Mouse (Mus musculus) megakaryocyte, adult 5-6 weeks (primary cell): Measurements from ENCODE around the gene Zfr. TPM values are rescaled to one million over a fixed set of nuclear protein-coding genes. Genes with fewer than 3 reads are reported as not detected.
"Not testable (repeated sequence)": the region's sequence is repeated elsewhere in the genome, so short reads cannot be mapped to it uniquely, and the experiment has no call there.

Experiments used
- ATAC-seq: 2 replicates; pipeline ENCODE4 v1.8.0; 2016; ENCODE audit warnings: mild to moderate bottlenecking, inconsistent platforms; ENCODE audit not compliant: poor library complexity, severe bottlenecking
- total RNA-seq, 2 experiments: library from RNA; stranded (forward) in 1 of 2; stranded (reverse) in 1 of 2; fragments of 153-499, 151-499 nt in 1 of 2; fragments of 221-1000, 200-1000 nt in 1 of 2; gene quantifications; 2 replicates each; pipeline versions ENCODE4 v1.2.3 to v1.2.4; 2015 to 2017

The Zfr gene
- total RNA-seq, 2 experiments from 2014 or later = 49.6 to 111 TPM

DNA sequence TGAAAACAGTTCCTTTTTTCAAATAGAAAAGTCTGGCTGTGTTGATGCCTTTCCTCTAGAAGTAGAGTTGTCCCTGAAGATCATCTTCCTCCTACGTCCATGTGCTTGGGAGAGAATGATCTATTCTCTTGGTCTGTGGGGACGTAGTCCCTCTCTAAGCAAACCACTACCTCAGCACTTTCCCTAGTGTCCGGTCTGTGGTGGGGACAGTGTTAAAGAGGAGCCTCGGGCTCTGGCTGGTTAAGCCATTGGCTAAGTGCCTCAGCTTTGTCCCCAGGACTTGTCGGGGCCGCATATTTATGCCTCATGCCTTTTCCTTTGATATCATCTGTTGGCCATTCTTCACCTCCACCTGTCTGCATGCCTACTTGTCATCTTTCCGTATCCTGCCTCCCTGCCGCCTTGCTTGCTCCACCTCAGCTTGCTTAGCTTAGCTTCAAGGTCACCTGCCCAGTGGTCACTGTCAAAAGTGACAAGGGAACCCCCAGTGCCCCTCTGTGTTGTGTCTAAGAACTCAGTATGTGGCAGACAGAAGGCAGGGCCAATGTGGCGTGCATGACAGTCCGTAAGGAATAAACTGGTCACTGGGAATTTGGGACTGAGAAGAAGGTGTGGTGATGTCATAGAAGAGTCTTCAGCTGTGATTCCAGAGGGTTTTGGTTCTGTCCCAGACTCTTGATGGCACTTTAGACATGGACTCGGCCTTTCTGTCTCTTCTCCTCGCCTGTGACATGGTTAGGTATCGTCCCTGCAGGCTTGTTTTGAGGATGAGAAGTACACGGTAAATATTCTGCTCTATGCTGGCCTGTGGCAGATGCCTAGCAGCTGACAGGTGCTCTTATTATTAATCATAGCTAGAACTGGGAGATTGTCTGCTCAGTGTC lies 97.1 kb downstream of the Zfr start:
- ATAC-seq = no peak

DNA sequence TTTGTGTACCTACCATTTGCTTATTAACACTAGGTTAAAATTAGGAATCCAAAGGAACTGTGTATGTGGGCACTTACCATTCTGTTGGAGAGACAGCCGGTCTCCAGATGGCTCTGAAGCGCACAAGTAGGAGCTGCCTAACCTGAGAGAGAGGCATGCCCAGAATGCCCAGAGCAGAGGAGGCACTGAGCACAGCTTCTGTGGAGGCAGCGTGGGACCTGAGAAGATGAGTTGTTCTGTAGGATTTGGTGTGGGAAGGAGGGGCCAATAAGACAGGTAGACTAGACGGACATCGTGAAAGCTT lies 97.7 kb downstream of the Zfr start:
- no peak for ATAC-seq

DNA sequence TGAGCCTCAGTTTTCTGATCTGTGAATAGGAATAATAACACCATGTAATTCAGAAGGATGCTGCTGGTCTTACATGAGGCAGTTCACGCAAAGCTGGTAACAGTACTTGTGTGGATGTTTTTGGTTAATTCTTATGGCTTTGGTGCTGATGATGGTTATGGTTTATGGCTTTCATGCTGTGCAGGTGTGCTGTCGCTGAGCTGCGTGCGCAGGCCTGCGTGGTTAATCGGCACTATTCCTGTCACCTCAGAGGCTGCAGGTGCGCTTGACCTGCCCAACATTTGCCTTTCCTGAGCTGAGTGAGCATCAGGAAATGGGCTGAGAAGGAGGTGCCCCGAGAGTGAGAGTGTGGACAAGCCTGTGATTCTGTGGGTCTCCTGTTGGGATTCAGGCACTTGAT lies 98.5 kb downstream of the Zfr start:
- ATAC-seq = no peak

DNA sequence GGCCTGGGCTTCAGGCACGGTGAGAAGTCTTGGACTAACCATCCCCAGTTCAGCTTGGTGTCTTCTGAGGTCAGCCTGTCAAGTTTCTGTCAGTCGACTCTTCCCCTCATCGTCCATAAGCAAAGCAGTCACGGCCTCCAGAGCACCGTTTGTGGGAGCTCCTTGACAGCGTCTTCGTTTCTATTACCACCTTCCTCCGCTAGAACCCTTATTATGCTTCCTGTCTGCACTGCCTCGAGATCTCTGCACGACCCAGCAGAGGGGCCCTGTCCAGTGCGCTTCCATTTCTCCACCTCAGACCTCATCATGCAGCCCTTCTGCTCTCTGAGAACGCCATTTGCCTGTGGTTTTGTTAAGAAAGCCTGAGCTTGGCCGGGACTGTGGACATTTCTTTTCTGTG lies 99.2 kb downstream of the Zfr start:
- peak; percentile 62 for ATAC-seq

DNA sequence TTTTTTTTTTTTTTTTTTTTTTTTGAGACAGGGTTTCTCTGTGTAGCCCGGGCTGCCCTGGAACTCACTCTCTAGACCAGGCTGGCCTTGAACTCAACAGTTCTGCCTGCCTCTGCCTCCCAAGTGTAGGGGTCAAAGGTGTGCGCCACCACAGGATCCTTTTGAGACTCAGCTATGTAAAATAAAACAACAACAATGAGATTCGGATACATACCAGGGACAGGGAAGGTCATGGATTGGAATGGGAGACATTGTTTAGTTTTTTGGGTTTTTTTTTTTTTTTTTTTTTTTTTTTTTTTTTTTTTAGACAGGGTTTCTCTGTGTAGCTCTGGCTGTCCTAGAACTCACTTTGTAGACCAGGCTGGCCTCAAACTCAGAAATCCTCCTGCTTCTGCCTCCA lies 99.7 kb downstream of the Zfr start:
- not testable (repeated sequence) for ATAC-seq

DNA sequence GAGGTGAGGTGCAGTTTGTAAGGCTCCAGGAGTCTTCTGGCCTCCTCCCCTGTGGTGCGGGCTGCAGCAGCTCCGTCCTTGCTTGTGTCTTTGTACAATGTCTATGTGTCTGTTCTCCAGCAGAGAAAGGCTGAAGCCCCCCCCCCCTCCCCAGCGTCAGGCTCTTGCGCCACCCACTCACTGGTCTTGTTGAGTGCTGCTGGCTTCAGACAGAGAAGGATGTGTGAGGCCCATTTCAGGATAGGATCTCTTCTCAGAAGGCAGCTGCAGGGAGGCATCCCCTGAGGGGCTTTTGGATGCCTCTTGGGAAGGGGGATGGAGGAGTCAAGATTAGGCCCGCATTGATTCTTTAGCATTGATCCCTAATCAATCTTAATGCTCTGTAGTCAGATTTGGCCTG lies 100.2 kb downstream of the Zfr start:
- ATAC-seq = no peak

DNA sequence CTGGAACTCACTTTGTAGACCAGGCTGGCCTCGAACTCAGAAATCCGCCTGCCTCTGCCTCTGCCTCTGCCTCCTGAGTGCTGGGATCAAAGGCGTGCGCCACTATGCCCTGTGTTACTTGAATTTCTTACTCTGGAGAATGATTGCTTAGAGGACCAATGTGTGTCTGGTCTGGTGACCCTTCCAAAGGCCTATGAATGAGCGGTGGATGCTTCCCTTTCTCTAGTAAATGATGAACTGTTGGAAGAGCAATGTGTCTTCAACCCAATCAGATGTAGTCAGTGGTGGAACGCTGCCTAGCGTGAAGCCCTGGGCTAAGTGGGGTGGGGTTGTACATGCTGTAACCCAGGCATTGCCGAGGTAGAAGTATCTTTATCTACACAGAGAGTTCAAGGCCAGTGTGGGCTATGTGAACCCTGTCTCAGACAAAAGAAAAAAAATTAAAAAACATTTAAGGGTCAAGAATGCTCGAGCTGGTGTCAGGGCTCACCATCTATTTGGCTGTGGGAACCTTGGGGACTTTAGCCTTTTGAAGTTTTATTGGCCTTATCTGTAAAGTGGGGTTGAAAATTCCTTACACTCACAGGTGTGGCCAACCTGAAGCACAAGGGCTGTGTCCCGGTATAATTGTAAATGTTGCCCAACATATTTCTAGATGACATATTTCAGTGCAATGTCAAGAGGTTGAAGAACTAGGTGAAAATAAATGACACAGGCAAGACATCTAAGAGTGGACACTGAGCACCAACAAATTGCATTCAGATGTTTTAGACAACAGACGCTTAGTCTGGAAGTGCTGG lies 101.2 kb downstream of the Zfr start:
- no peak for ATAC-seq

DNA sequence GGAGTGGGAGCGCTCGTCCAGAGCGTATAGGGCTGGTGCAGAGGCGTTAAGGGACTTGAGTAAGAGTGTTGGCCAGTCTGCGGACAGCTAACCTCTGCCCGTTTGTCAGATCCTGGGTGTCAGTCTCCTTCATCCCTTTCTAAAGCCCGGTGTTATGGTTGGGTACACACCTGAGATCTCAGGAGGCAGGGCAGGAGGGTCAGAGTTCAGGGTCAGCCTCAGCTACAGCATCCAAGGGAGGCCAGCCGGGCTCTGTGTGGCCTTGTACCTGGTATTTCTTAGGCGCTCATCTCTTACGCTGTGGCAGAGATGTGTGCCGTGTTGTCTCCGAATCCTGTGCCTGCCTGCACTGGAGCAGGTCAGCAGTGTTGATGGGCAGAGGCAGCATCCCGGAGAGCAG lies 103.5 kb downstream of the Zfr start:
- no peak for ATAC-seq

DNA sequence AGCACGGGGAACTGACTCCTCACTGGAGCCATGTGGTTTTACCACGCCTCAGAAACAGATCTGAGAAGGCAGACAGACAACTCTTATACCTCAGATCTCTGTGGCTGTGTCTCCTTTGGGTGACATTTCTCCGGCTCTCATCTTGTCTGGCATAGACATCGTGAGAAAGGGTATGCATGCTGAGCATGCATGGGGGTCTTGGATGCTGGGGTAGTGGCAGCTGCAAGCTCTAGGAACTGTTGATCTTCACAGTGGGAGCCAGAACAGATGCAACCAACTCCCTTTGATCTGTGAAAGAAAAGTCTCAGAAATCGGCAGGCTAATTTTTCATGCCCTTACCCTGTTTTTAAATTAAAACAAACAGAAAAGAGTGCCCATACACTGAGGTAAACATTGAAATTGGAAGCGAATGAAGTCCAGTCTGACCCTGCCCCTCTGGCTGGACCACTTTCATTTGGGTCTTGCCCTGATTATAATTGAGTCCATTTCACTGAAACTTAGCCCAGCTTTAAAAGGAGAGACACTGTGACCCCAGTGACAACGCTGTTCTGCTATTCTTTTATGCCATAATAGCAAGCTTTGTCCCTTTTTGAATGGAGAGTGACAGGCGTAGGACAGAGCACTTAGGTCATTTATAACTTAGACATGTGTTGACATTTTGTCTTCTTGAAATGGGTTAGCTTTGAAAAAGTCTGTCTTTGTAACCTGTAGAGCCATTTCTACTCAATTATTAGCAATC lies 105.1 kb downstream of the Zfr start:
- ATAC-seq = no peak

DNA sequence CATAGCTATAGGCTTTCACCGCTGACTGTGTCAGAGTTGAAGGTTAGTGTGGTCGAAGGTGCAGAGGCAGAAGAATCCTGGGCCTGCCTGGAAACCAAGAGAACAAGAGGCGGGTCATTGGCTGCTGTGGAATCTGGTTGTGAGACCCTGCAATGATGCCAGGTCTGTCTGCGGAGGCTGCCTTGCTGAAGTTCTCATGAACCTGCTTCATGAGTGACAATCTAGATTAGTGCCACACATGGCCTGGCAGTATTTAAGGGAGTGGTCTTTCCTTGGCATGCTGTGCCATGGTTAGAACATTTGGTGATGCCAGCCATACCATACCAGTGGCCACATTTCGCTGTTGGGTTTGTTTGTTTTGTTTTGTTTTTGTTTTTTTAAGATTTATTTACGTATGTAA lies 105.8 kb downstream of the Zfr start:
- no peak for ATAC-seq

DNA sequence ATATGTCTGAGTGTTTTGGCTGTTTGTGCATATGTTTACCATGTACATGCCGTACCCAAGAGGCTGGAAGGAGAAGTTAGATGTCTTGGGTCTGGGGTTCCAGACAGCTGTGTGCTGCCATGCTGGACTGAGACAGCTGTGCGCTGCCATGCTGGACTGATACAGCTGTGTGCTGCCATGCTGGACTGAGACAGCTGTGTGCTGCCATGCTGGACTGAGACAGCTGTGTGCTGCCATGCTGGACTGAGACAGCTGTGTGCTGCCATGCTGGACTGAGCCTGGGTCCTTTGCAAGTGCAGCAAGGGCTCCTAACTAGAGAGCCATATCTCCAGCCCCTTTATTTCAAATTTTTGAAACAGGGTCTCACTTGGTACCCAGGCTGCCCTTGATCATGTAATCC lies 106.6 kb downstream of the Zfr start:
- ATAC-seq = no peak

DNA sequence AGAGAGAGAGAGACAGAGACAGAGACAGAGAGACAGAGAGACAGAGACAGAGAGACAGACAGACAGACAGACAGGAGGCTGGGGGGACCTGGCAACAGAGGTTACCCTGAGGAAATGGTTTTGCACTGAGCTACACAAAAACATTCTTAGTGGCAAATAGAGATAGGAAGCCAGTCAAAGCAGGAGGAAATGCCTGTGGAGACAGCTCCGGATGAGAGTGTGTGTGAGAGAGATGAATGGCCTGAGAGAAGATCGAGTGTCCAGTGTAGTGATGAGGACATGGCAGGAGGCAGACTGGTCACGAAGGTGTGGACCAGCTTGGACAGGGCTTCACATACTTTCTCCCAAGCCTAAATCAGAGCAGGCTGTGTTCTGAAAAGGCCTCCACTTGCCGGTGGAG lies 107.4 kb downstream of the Zfr start:
- ATAC-seq = no peak

DNA sequence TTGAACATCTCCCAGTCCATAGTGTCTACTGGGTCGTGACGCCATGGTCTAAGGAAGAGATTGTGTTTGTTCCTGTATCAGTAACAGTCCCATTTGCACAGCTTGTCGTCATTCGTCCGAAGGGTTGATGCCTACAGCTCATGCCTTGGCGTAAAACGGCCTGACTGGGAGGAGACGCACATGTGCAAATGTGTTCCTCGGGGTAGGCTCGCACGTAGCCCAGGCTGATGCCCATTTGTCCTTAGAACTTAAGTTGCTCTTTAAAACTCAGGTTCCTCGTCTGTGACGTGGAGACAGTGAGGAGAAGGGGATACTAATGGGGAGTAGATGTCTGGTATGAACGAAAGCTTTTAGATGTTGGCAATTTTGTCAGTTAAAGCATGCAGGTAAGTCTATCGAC lies 109.3 kb downstream of the Zfr start:
- ATAC-seq = no peak

DNA sequence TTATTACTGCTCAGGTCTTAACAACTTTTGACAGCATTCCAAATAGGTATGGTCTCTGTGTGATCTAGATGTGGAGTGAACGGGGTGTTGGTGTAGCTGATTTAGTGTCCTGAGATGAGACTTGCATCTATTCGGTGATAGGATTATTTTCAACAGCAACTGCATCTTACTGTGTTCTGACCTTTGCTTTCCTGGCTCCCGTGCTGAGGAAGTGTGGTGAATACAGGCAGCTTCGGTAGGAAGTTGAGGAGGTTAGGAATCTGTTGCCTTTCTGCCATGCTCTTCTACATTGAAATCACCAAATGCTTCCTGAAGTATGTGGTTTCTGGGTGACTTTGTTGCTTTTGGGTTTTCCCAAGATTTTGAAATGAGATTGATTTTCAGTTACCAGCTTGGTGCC lies 109.7 kb downstream of the Zfr start:
- no peak for ATAC-seq

DNA sequence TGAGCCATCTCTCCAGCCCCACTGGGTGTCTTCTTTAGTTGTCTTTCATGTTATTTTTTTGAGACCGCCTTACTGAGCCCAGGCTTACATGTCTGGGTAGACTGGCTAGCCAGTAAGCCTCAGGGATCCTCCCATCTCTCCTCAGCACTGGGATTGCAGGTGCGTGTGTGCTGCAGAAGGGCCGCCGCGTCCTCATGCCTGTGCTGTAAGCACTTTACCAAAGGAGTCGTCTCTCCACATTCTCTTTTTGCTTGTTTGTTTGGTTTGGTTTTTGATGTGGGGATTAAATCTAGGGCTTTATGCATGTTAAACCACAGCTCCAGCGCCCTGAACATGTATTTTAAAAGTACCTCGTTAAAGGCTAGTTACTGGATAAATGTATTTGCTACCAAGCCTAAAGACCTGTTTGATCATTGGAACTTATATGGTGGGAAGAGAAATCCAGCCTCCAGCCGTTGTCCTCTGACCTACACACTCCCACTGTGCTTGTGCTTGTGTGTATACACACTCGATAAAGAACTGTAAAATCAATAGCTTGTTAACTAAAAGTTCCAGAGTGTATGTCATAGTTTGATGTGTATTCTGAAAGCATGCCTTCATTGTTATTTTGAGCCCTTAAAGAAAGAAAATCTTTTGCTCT lies 112.1 kb downstream of the Zfr start:
- no peak for ATAC-seq

DNA sequence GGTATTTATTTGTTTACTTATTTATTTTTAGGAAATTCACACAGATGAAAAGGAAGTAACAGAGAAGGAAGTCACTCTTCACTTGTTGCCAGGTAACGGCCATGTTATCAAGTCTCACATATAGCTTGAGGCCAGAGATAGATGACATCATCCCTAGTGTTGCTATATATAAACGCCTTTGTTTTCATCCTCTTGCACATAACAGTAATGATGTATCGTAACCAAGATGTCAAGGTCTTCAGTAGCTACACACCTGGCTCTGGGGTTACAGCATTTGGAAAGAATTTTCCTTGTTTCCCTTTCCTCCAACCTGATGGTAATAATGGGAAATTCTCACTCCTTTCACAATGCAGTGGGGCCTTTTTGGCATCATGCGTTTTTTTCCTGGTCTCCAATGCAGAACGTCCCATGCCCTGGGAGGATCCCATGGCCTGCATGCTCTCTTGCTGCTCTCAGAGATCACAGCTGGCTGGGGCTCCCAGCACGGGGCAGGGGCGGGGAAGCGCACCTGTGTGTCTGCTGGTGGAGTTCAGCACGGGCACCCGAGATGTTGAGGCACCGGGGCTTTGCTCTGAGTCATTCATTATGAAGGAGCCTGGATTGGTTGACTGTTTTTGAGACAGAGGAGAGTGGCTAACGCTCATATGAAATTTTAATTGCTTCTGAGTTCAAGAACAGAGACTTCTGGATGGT lies 112.8 kb downstream of the Zfr start:
- peak; percentile 85 for ATAC-seq

DNA sequence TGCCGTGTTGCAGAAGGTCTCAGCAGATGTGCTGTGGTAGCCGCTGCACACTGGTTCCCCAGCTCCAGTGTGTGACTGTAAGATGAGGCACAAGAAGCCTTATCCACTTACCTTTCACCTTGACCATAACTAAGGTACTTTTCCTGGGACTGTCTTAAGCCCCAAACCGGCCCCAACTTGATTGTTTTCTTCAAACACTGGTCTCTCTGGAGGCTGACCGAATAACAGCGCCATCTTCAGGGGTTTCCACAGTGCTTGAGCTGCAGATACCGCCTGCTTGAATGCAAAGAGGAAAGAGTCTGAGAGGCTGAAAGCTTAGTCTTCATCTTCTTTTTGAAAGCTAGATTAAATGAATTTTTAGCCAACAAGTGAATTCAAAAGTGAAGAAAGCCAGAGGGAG lies 113.8 kb downstream of the Zfr start:
- ATAC-seq = no peak

DNA sequence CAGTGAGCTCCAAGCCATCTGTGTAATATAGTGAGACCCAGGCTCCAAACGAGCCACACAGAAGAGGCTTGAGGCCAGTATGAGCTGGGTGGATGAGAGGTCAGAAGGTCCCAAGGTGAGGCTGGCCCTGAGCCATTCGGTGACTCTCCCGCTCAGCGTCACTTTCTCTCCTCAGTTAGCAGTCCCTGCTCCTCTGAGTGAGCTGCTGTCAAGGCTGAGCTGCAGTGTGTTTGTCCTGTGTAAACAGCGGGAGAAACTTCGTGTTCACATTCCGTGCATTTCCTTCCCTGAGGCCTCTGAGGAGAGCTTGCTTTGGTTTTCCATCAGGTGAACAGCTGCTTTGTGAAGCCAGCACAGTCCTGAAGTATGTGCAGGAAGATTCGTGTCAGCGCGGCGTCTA lies 114.8 kb downstream of the Zfr start:
- no peak for ATAC-seq

DNA sequence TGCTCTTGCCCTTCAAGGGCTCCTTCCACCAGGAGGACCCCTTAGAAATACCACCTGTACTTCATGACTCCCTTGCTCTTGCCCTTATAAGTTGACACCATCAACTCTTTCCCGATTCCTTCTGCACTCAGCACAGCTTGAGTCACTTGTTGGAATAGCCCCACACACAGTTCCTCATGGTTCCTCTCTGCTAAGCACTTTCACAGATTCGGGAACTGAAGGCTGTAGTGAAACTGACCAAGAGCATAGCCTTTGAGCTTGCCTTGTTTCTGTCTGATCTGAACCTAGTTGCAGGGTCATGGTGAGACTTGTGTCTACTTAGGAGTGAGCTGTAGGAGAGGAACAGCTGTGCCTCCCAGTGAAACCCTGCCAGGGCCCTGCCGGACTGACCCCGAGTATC lies 115.4 kb downstream of the Zfr start:
- ATAC-seq = peak; percentile 26; the same call in 1 of the 2 replicates
